Mouse (Mus musculus): ENCODE results near the gene B3galt1.

Gene B3galt1

GRCm38 (mm10) chr2:67724249-67724648, 158.6 kb downstream of the B3galt1 start:
- no peak for DNase-seq (ENCODE audit: low spot score in 2 of 2)

GRCm38 (mm10) chr2:67730771-67731170, 165.1 kb downstream of the B3galt1 start:
- DNase-seq (ENCODE audit: low spot score in 2 of 2) = no peak

DNA sequence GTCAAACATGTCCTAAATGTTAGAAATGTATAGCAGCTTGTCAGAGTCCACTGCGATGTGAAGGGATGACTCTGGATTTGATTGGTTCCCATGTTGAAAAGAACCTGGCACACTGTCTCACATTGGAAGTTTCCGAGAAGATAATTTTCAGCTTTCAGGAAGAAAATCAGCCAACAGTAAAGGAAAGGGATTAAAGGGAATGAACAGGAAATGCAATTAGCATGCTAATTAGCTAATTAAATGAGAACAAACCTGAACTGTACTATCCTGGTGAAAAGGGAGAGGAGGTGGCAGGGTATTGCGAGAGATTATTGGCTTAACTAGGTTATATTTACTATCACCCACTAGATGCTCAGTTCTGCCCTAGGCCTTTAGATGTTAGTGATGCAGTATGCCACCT, 185.9 kb downstream of the B3galt1 start:
- no peak for DNase-seq (ENCODE audit: low spot score in 2 of 2)

- no peak for DNase-seq (ENCODE audit: low spot score in 2 of 2)
Measured at GRCm38 (mm10) chr2:67756507-67756906, 190.8 kb downstream of the B3galt1 start.

DNA sequence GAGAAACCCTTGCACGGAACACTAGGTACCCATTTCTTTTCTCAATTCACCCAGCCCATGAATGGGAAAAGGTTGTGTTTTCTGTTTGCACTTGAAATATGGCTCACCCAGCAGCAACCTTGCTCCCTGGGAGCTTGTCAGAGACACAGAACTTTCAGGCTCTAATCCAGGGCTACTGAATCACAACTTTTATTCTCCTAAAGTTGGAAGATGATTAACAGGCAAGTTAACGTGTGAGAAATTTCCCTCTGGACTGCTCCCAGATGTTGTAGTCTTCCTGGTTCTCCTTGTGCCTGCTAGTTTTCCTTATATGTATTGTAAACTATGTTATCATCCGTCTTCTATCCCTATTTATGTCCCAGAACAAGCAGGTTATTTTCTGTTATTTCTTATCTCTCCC, 221.9 kb downstream of the B3galt1 start:
- DNase-seq (ENCODE audit: low spot score in 2 of 2) = no peak

DNA sequence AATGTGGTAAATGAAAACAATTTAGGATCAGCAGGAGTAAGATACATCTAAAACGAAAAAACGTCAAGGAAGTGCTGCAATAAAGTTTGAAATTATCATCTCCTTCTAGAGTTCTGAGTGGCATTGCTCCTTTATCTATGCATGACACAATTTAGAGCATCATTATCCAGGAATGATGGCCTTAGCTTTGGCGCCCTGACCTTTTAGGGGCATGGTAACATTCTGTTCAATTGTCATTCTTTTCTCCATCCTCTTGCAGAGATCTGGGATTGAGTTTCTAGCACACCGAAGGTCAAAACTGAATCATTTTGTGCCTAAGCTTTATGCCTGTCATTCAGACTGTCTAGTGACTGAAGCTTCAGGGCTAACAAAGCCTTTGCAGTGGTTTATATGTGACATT, 231.9 kb downstream of the B3galt1 start:
- DNase-seq (ENCODE audit: low spot score in 2 of 2) = no peak

DNA sequence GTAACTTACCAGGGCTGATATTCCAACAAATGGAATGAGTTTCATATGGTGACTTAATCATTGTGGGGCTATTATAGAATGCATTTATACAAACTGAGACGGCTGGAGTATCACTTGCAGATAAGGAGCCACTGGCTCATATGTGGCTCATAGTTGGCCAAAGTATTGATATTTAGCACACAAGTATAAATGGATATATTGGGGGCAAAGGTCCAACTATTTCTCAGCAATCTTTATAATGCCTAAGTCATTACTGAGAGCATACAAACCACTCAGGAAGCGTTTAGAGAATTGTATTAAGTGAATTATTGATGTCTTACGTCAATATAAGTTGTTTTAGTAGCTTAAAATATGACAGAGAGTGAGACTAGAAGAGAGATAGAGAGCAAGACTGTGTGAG, 234.3 kb downstream of the B3galt1 start:
- DNase-seq (ENCODE audit: low spot score in 2 of 2) = no peak

- no peak for DNase-seq (ENCODE audit: low spot score in 2 of 2)
Measured at GRCm38 (mm10) chr2:67816149-67816548, 250.5 kb downstream of the B3galt1 start.

DNA sequence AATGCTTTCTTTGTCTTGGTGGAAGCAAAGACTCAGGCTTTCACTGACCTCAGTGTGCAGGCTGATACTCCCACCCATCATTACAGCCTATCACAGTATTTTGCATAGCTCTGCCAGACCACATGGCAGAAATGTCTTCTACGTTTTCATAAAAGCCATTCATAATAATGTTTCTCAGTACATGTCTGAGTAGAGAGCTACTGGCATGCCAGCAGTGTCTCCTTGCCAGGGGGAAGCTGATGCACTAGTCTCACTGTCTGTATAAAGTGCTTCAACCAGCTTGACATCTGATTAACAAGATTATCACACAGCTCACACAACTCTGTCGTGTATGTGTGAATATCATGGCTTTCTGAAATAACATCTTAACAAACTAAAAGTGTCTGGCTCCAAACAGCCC, 252.3 kb downstream of the B3galt1 start:
- DNase-seq (ENCODE audit: low spot score in 2 of 2) = no peak

GRCm38 (mm10) chr2:67822360-67822759, 256.7 kb downstream of the B3galt1 start:
- DNase-seq (ENCODE audit: low spot score in 2 of 2) = no peak

- no peak for DNase-seq (ENCODE audit: low spot score in 2 of 2)
Measured at GRCm38 (mm10) chr2:67827697-67828096, 262.0 kb downstream of the B3galt1 start.

DNA sequence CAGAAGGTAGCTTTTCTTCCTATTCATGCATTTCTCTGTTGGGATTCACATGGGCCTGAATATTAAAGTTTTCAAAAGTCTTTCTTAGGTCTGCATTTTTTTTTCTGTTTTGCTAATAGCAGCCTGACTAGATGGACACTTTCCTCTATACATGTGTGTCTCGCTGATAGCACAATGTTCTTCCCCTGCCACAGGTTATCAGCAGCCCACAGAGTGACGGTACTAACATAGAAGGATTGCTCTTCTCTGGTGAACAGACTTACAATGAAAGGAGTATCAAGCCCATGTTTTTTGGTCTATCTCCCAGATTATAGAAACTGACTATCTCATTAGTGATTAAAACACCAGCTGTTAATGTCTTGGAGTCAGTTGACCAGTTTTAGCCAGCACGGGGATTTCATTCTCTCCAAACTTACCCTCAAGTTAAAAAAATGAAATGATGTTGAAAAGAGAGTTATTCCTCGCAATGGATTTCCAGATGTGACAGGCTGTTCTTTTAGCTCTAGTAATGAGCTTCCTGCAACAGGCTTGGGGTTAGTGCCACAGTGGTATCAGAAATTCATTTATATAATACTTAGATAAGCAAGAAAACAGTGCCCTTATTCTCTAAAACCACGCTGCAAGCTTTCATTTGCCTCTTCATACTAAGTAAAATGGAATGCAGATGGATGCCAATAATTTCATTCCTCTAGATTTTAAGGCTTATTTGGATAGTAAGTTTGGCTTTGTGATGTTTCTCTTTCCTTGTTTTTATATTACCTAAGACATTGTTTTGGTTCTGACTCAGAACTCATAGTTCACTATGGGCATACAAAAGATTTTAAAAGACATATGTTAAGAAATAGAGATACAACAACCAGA, 263.6 kb downstream of the B3galt1 start:
- no peak for DNase-seq (ENCODE audit: low spot score in 2 of 2)

DNA sequence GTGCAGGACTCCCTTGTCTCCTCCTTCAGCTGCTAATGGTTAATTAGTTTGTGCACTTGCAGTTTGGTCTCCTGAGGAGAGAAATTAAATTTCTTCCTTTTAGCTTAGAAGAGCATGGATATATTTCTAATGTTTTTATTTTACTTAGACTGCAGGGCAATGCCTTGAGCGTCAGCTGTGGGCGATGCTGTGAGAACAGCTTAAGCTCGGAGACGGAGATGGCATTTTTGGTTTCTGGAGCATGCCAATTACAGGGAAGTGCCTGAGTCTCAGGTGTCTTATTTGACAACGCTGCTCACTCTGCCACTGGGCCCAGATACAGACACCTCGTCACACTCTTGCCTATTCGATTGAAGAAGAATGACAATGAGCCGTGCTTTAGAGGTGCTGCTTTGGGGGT, 282.1 kb downstream of the B3galt1 start:
- no peak for DNase-seq (ENCODE audit: low spot score in 2 of 2)

DNA sequence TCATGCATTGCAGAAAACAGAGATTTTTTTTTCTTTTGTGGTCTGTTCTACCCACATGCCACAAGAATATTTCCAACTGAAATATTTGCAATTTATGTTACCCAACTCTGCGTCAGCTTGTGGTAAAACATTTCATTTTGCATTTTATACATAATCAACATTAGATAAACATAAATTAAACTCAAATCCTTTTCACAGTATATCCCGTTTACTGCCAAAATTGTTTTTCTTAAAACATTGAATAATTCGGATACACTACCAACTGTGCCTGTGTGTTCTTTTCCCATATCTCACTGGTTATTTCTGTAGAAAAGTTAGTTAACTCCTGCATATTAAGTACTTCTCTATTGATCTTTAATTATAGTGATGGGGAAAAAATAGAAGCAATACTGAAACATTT, 285.1 kb downstream of the B3galt1 start:
- DNase-seq (ENCODE audit: low spot score in 2 of 2) = no peak

DNA sequence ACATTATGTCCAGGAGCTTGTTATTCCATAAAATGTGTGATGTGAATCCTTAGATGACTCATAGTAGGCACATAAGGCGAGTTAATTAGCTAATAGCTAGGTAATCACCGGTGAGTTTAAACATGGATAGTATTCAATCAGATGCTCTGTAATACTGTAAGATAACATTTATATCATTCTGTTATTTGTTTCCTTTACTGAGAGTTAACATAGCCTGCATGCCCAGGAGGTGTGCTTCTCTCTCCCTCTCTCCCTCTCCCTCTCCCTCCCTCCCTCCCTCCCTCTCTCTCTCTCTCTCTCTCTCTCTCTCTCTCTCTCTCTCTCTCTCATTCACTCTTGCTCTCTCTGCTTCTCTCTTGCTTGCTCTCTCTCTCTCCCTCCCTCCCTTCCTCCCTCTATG, 292.7 kb downstream of the B3galt1 start:
- no peak for DNase-seq (ENCODE audit: low spot score in 2 of 2)

DNA sequence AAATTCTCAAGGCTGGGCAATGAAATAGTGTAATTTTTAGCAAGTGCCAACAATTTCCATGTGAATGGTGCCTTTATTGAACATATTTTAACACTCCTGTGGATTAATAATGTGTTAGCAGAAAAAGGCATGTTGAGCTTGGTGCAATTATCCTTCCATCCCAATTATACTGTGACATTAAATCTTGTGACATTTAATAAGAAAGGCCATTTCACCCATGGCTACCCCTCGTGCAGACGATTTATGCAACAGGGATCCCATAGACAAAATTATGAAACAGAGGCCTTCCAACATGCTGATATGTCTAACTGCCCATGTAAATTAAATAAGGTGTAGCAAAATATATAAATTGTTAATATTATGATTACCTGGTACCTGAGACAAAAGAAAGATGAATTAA, 293.3 kb downstream of the B3galt1 start:
- DNase-seq (ENCODE audit: low spot score in 2 of 2) = no peak

DNA sequence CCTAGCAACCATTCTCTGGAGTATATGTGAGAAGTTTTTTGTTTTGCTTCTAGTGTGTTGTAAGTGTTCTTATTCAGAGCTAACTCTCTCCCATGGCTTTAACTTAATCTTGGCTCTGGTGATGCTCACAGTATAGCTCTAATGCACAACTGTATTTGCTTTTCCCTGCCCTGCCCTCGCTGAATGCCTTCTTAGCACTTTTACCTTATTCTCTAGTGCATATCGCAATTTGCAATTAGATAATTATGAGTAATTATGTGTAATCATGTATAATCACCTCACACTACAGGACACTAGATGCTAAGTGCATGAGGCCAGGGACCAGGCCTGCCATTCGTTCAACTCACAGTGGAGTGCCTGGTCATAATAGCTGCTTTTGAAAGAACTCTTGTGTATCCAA, 307.7 kb downstream of the B3galt1 start:
- no peak for DNase-seq (ENCODE audit: low spot score in 2 of 2)

DNA sequence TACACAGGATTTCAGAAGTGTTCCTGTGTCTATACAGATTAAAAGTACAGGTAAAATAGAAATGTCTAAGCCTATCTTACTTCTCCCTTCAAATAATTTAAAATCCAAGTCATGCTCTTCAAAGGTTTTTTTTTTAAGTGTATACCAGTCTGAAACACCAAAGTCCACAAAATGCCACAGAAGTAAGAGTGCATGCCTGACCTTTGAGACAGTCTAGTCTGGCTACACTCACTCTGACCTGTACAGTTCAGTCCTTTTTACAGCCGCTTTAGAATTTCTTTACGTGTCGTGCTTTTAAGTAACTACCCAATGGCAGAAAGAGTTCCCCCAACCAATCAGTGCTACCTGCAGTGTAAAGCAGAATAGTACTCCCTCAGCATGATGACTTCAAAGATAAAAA, 314.2 kb downstream of the B3galt1 start:
- no peak for DNase-seq (ENCODE audit: low spot score in 2 of 2)

GRCm38 (mm10) chr2:67881713-67882281, 316.1 kb downstream of the B3galt1 start:
- DNase-seq (ENCODE audit: low spot score in 2 of 2) = no peak

DNA sequence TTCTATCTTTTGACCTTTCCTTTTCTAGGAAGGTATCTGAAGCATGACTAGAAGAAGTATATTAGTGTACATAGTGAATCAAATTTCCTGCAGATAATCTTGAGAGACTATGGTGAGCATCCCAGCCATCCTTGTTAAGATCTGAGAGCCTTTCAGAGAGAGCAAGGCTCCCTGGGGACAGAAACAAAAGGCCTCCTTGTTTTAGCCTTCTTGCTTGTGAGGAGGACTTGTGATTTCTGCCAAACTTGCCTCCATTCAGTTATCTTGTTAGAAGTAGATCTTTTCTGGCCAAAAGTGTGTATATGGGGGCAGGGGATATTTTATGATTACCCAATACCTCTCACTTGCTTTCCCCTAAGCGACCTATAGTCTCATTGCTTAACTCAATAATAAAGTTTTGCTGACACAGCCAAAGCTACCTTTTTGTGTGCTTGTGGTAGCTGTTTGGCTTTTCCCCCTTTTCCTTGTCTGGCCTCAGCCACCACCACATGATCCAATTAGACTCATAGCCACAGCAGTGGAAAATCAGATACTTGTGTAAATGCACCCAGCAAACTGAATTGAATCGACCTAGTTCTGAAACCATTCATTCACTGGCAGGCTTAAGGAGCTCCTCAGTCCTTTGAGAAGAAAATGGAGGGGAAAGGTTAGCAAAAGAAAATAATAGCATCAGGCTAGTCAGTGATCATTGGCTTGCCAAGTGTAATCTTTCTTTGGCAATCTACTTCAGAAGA, 332.5 kb downstream of the B3galt1 start:
- DNase-seq (ENCODE audit: low spot score in 2 of 2) = no peak

GRCm38 (mm10) chr2:67901574-67901973, 335.9 kb downstream of the B3galt1 start:
- no peak for DNase-seq (ENCODE audit: low spot score in 2 of 2)

DNA sequence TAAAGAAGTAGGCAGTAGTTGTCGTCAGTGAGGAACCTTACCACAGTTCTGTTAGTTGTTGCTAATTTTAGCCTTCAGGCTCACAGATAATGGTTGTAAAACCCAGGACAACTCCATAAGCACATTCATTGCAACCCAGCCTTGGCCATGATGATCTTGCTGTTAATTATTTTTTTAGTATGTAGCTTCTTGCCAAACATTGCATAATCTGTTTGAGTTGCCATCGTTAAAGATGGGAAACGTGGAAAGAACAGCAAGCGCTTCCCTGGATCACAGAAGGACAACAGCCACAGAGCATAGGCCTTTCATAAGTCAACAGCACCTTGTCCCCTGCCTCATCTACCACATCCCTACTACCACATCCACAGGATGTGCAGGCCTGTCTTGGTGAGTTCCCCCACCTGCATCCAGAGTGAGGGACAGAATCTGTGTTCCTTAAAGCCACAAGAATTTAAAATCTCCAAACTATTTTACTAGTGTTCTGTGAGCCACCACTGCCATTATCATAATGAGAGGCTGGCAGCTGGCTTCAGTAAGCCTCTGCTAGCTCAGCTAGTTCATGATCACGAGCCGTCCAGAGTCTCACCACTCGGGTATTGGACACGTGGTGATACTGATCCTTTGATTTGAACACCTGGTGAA, 337.1 kb downstream of the B3galt1 start:
- no peak for DNase-seq (ENCODE audit: low spot score in 2 of 2)
